Mouse (Mus musculus): Measurements from ENCODE around the gene Snap91. TPM values are rescaled to one million over a fixed set of nuclear protein-coding genes. Genes with fewer than 3 reads are reported as not detected.

Gene Snap91
- polyA plus RNA-seq, 1 experiment from 2014 or later, result 18.4 TPM

- Histone ChIP-seq H3K27ac (ENCODE audit: low read length) (no peak overlapping the region), H3K4me3 (ENCODE audit: low read length) (no peak overlapping the region), H3K9me3 (ENCODE audit: low read length) (no peaks in the 10 kb centered on the region), H3K4me1 (ENCODE audit: insufficient read depth, low read length) (no peaks in the 10 kb centered on the region), H3K36me3 (ENCODE audit: insufficient read depth, low read length) (no peaks in the 10 kb centered on the region), H3K9ac (replicated peaks; ENCODE audit: low read length) (no peak overlapping the region), H3K4me2 (replicated peaks; ENCODE audit: low read depth, low read length) (no peak overlapping the region), H3K27me3 (ENCODE audit: insufficient read depth, low read length) (no peaks in the 10 kb centered on the region)
- WGBS, result 33% methylated on average over 5 of the region's 5 CpGs
- no peak for ATAC-seq (ENCODE audit: low FRiP score, low TSS enrichment)
These were observed 163.3 kb downstream of the Snap91 start for GRCm38 (mm10) chr9:86717119-86717518.

- 49% methylated on average over 2 of the region's 2 CpGs for WGBS
- ATAC-seq (ENCODE audit: low FRiP score, low TSS enrichment), result no peak
- no peaks in the 10 kb centered on the region for H3K9me3 ChIP-seq (ENCODE audit: low read length)
- H3K9ac ChIP-seq (replicated peaks; ENCODE audit: low read length), result no peak overlapping the region
- no peaks in the 10 kb centered on the region for H3K36me3 ChIP-seq (ENCODE audit: insufficient read depth, low read length)
- no peaks in the 10 kb centered on the region for H3K4me1 ChIP-seq (ENCODE audit: insufficient read depth, low read length)
- H3K27ac ChIP-seq (ENCODE audit: low read length), result no peak overlapping the region
- H3K4me3 ChIP-seq (ENCODE audit: low read length), result no peak overlapping the region
- H3K27me3 ChIP-seq (ENCODE audit: insufficient read depth, low read length), result no peaks in the 10 kb centered on the region
- no peak overlapping the region for H3K4me2 ChIP-seq (replicated peaks; ENCODE audit: low read depth, low read length)
These were observed 163.9 kb downstream of the Snap91 start for GRCm38 (mm10) chr9:86716540-86716939.

Other genes starting within 250 kb of the Snap91 start
- gene Me1, start 184.7 kb downstream of the Snap91 start, polyA plus RNA-seq (2015; fragmentation: Nextera tagmentation; extraction: Ambion mirVana), result 11.6 and 16.1 TPM in 2 replicates
- gene Prss35, start 137.0 kb downstream of the Snap91 start, polyA plus RNA-seq (2015; fragmentation: Nextera tagmentation; extraction: Ambion mirVana), result 6.2 and 8.4 TPM in 2 replicates
- gene Ripply2, start 134.9 kb upstream of the Snap91 start, polyA plus RNA-seq (2015; fragmentation: Nextera tagmentation; extraction: Ambion mirVana), result 0.90 and 2.1 TPM in 2 replicates
- 64.8 and 68.3 TPM in 2 replicates for gene Cyb5r4, start 141.4 kb upstream of the Snap91 start, polyA plus RNA-seq (2015; fragmentation: Nextera tagmentation; extraction: Ambion mirVana)

All from kidney, embryonic 16.5 days (tissue).